Mouse (Mus musculus) olfactory bulb, adult 2 months (tissue): ENCODE measurements around the gene Slc22a15.

Source experiments
- CTCF ChIP-seq: fragments of 200-500 bp; IDR thresholded peaks from 2 replicates; pipeline ENCODE4 v1.5.1; 2012; ENCODE audit warnings: low read depth, mild to moderate bottlenecking, low read length, moderate library complexity; ENCODE audit not compliant: insufficient read depth
- POLR2A ChIP-seq: fragments of 200-500 bp; IDR thresholded peaks from 2 replicates; pipeline ENCODE4 v1.6.1; 2012; ENCODE audit warnings: mild to moderate bottlenecking, low read depth, low read length, moderate library complexity; ENCODE audit not compliant: insufficient read depth

- no peak for TF ChIP-seq CTCF
- no peak for TF ChIP-seq POLR2A
Measured at GRCm38 (mm10) chr3:101929105-101929876, 5.0 kb upstream of the Slc22a15 start.
